Mouse (Mus musculus) midbrain, postnatal 0 days (tissue): Measurements from ENCODE around the gene Senp7. TPM values are rescaled to one million over a fixed set of nuclear protein-coding genes. Genes with fewer than 3 reads are reported as not detected.
"Not testable (repeated sequence)": the region's sequence is repeated elsewhere in the genome, so short reads cannot be mapped to it uniquely, and the experiment has no call there.

Source experiments
- ATAC-seq: fragments of 200-750 bp; cut with Nextera tagmentation; 2 replicates; pipeline ENCODE4 v1.8.0; 2017; ENCODE audit warnings: moderate number of reproducible peaks, mild to moderate bottlenecking, moderate TSS enrichment, moderate library complexity; ENCODE audit not compliant: low FRiP score
- DNase-seq: peaks from one replicate; pipeline ENCODE4 v3.0.0-alpha.2; 2015; ENCODE audit warnings: low spot score
- H3K27ac ChIP-seq: fragments of 300-500 bp; sonication (generic); 2 replicates; pipeline ENCODE4 v1.5.1; 2014; ENCODE audit warnings: low read depth, mild to moderate bottlenecking, low read length, mixed read lengths
- H3K27me3 ChIP-seq: fragments of 300-500 bp; sonication (generic); 2 replicates; pipeline ENCODE4 v1.6.1; 2014; ENCODE audit warnings: low read length, control low read depth, mixed read lengths; ENCODE audit not compliant: insufficient read depth
- H3K36me3 ChIP-seq: fragments of 300-500 bp; sonication (generic); 2 replicates; pipeline ENCODE4 v1.6.1; 2014; ENCODE audit warnings: low read length, control low read depth, mixed read lengths; ENCODE audit not compliant: insufficient read depth
- H3K4me1 ChIP-seq: fragments of 300-500 bp; sonication (generic); 2 replicates; pipeline ENCODE4 v1.6.1; 2014; ENCODE audit warnings: mild to moderate bottlenecking, control low read depth, antibody characterized with exemption, low read length, mixed read lengths; ENCODE audit not compliant: insufficient read depth
- H3K4me2 ChIP-seq: fragments of 300-500 bp; sonication (generic); 2 replicates; pipeline ENCODE4 v1.6.1; 2014; ENCODE audit warnings: low read depth, mild to moderate bottlenecking, low read length, mixed read lengths; ENCODE audit not compliant: poor library complexity, severe bottlenecking
- H3K4me3 ChIP-seq: fragments of 300-500 bp; sonication (generic); 2 replicates; pipeline ENCODE4 v1.5.1; 2014; ENCODE audit warnings: low read depth, mild to moderate bottlenecking, low read length, moderate library complexity
- H3K9ac ChIP-seq: fragments of 300-500 bp; sonication (generic); replicated peaks from 2 replicates; pipeline ENCODE4 v1.6.1; 2014; ENCODE audit warnings: mild to moderate bottlenecking, low read length, moderate library complexity, mixed read lengths; ENCODE audit not compliant: poor library complexity, severe bottlenecking
- H3K9me3 ChIP-seq: fragments of 300-500 bp; sonication (generic); 2 replicates; pipeline ENCODE4 v1.6.1; 2016; ENCODE audit warnings: low read length, control low read depth
- CTCF ChIP-seq: IDR thresholded peaks from 2 replicates; pipeline ENCODE4 v1.5.1; 2016; ENCODE audit warnings: antibody characterized with exemption, mild to moderate bottlenecking
- WGBS: fragments of 180-500 bp; shearing (Covaris S2); extraction: QIAGEN DNeasy Blood & Tissue Kit; methylation state at CpG from one replicate; pipeline ENCODE4 v1.1.7; 2014; 5-methylcytosine and 5-hydroxymethylcytosine counted together
- polyA plus RNA-seq: library from polyadenylated mRNA; unstranded; fragments of >200 nt; fragmentation: Nextera tagmentation; extraction: Ambion mirVana; gene quantifications from 2 replicates; pipeline ENCODE4 v1.2.1, GENCODE M21; 2015
- total RNA-seq: library from RNA; depleted of rRNA; stranded (reverse); fragments of >200 nt; gene quantifications from 2 replicates; pipeline ENCODE4 v1.2.3, GENCODE M21; 2014

Senp7 gene
- total and polyA plus RNA-seq, 2 experiments from 2014 or later, result 26.7 to 34.7 TPM

DNA sequence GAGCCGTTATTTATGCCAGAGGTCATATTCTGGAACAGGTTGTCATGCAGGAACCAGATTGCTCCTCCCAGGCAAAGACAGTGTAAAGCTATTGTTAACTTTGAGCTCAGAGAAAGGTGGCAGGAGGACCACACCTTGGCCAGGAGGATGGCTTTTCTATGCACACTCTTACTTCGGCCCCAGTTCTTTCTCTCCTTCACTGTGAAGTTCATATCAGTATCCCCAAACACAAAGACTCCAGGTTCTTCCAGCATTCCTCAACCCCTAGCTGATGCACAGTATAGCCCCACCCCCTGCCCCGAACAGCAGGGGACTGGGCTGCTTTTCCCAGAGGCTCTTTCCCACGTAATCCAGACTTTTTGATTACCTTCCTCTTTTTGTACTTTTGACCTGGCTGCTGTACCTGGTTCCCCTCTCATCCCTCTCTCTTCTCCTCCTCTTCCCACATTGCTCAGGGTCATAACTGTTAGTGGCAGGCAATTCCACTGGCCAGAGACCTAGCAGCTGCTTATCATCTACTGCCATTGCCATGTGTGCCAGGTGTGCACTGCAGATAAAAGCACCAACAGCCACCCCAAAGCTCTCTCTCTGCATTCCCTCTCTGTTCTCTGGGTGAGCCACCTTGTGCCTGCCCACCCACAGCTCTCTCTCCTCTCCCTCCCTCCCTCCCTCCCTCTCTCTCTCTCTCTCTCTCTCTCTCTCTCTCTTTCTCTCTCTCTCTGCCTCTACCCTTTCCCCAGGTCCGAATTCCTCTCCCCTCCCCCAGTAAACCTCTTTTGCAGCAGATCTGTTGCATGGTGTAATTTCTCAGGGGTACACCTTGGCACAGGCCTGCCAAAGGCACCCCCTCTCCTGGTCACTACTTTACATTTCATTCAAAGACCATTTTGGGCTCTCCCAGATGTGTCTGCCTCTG is 23.4 kb downstream of the Senp7 start:
- no peak for ATAC-seq
- H3K9me3 ChIP-seq, result no peaks in the 10 kb centered on the region
- H3K27me3 ChIP-seq, result no peaks in the 10 kb centered on the region
- no peak overlapping the region for H3K27ac ChIP-seq
- H3K4me2 ChIP-seq, result no peak overlapping the region
- no peak overlapping the region for H3K4me3 ChIP-seq
- H3K9ac ChIP-seq, result no peak overlapping the region
- H3K4me1 ChIP-seq, result peaks cover 3% of the 10 kb centered on the region; the same call in 1 of the 2 replicates
- no peak for DNase-seq
- no peaks in the 10 kb centered on the region for H3K36me3 ChIP-seq
- 44% methylated on average over 5 of the region's 5 CpGs for WGBS
- TF ChIP-seq CTCF, result no peak

DNA sequence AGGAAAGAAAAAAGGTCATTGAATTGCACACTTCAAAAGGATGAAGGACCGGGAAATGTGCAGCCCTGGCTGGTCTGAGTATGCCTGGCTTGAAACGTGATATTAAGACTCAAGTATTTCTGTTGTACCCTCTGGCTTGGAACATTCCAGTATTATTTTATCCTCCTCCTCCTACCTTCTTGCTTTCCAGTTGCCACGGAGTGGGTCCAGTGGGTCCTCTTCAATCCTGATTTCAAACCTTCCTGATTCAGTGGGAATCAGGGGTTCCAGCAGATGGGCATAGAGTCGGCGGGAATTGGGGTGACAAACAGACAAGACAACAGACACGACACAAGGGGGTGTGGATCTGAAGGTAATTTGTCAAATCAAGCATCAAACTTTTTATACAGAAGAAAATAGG is 24.4 kb downstream of the Senp7 start:
- H3K4me1 ChIP-seq, result peaks cover 5% of the 10 kb centered on the region; the same call in 1 of the 2 replicates
- no peaks in the 10 kb centered on the region for H3K9me3 ChIP-seq
- no peak for ATAC-seq
- H3K27ac ChIP-seq, result no peak overlapping the region
- WGBS, result 74% methylated on average over 6 of the region's 6 CpGs
- no peaks in the 10 kb centered on the region for H3K36me3 ChIP-seq
- no peak for DNase-seq
- H3K9ac ChIP-seq, result no peak overlapping the region
- no peak overlapping the region for H3K4me2 ChIP-seq
- H3K27me3 ChIP-seq, result no peaks in the 10 kb centered on the region
- no peak for TF ChIP-seq CTCF
- no peak overlapping the region for H3K4me3 ChIP-seq

GRCm38 (mm10) chr16:56073150-56073549 is 25.0 kb downstream of the Senp7 start:
- not testable (repeated sequence) for H3K27ac ChIP-seq, H3K27me3 ChIP-seq, H3K36me3 ChIP-seq, DNase-seq, H3K4me3 ChIP-seq, H3K4me1 ChIP-seq, H3K4me2 ChIP-seq, H3K9me3 ChIP-seq, H3K9ac ChIP-seq, ATAC-seq
- 95% methylated on average over 6 of the region's 6 CpGs for WGBS

DNA sequence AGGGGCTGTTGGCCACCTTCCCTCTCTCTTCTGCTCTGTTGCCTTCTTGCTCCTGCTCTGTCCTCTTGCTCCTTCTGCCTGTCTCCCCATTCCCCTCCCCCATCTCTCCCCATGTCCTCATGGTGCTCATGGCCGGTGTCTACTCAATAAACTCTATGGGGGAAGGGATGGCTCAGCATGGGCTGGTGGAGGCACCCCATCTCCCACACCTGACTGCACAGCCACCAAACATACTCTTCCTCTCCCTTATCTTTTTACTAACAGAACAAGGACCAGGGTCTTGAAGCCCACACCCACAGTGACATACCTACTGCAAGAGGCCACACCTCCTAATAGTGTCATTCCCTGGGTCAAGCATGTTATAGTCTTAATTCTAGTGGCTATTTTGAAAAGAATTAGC is 26.0 kb downstream of the Senp7 start:
- DNase-seq (no peak), ATAC-seq (no peak)
- no peak overlapping the region for H3K4me3 ChIP-seq
- H3K36me3 ChIP-seq, result no peaks in the 10 kb centered on the region
- H3K27ac ChIP-seq, result no peak overlapping the region
- no peaks in the 10 kb centered on the region for H3K27me3 ChIP-seq
- 87% methylated on average over 1 of the region's 1 CpGs for WGBS
- no peak overlapping the region for H3K9ac ChIP-seq
- peaks cover 5% of the 10 kb centered on the region; the same call in 1 of the 2 replicates for H3K4me1 ChIP-seq
- no peak overlapping the region for H3K4me2 ChIP-seq
- no peaks in the 10 kb centered on the region for H3K9me3 ChIP-seq
- no peak for TF ChIP-seq CTCF

DNA sequence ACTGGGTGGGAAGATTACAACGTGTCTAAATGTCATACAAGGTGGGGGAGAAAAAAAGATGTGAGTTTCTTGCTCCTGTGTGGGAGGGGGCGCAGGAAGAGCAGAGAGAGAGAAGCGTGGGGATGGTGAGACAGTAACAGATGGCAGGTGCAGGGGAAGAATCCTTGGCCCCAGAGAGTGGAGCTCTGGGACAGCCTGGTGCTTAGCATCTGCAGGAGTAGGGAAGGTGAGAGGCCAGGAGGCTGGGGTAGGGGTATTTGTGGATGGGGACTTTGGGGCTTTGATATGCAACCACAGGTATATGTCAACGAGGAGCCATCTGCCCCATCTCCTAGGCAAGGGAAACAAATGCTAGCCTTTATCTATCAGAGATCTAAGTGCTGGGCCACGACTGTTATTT is 26.4 kb downstream of the Senp7 start:
- TF ChIP-seq CTCF, result no peak
- H3K9me3 ChIP-seq, result no peaks in the 10 kb centered on the region
- DNase-seq (no peak), ATAC-seq (peak; percentile 33; the same call in 1 of the 2 replicates)
- 83% methylated on average over 5 of the region's 5 CpGs for WGBS
- H3K4me2 ChIP-seq, result no peak overlapping the region
- no peaks in the 10 kb centered on the region for H3K27me3 ChIP-seq
- no peak overlapping the region for H3K9ac ChIP-seq
- no peak overlapping the region for H3K4me3 ChIP-seq
- H3K36me3 ChIP-seq, result no peaks in the 10 kb centered on the region
- H3K27ac ChIP-seq, result peak overlapping the region; percentile 88
- H3K4me1 ChIP-seq, result peaks cover 5% of the 10 kb centered on the region; the same call in 1 of the 2 replicates
